Mouse (Mus musculus): ENCODE data around the gene Hsd3b1. TPM values are rescaled to one million over a fixed set of nuclear protein-coding genes. Genes with fewer than 3 reads are reported as not detected.

Hsd3b1 gene
- not detected for total RNA-seq (2023)

DNA sequence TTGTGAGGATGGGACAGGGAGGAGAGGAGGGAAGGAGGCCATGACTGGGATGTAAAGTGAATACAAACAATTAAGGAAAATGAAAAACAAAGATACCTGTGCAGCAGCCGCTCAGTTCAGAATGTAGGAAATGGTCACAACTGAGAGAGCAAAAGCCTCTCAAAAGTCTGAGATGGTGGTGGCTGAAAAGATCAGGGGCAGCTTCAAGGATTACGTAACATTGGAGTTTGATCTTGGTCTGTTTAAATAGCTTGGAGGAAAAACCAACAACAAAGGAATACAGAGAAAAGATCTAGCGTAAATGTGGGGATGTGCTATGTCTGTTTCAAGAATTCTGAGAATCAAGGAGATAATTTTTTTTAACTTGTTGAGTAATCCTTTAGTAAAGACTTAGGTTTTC lies at the start of gene Hsd3b1:
Hsd3b1 (minus strand) TSS at position 219 of the 400 bp plus-strand sequence.

DNA sequence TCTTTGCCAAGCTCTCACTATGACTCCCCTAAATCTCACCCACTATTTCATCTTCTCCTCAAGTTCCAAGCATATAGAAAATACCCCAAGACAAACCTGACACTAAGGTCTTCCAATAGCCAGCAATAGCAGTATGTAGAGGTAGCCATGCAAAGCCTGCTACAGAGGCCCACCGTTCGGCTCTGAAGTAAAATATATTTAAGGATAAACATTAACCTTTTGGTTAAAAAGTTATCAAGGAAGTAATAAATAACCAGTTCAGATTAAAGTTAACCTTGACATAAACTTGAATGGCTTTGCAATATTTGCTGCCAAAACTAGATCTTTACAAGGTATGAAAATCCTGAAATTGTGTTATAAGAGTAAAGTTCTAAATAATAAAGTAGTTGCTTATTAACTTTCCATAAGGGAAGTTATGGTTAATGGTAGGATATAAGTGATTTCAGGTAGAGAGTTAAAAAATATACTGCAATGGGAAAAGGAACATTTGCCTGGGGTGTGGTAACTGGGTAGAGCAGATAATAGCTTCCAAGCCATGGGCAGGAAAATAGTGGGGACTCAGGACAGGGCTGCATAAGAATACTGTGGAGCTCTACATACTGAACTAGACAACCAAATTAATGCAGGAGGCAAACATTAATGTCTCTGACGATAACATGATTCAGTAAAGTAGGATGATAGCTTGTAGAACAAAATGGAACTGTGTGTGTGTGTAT lies 33.6 kb upstream of the Hsd3b1 start, which contains the start of gene Hao2:
Hao2 (minus strand) TSS at position 183 of the 716 bp plus-strand sequence.

DNA sequence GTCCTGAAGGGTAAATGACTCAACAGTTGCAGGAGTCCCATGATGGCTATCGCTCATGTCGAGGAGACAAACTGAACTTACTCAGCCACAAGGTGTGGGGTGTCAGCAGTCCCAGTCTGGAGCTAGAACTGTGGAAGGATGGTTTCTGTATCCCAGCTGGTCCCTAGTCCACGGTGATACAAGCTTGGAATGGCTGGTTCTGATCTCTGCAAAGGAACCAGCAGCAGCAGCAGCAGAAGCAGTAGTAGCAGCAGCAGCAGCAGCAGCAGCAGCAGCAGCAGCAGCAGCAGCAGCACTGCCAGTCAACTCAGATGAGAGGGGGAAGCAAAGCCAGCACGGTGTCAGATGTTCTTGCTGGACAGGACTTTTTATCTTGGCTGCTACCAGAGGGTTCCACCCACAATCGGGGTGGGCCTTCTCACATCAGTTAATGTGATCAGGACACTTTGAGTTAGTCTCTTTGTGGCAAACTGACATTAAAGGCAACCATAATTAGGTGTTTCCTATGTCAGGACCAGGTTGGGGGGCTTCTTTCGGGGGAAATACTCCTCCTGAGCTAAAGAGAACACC lies 45.4 kb downstream of the Hsd3b1 start, which contains the start of gene Hsd3b6:
Hsd3b6 (minus strand) TSS at position 343 of the 570 bp plus-strand sequence.

Other genes with a start within 250 kb of the Hsd3b1 start
- not detected for gene Hsd3b5, start 229.5 kb downstream of the Hsd3b1 start, total RNA-seq (2023)
- under 1 TPM in 1 of 2 experiments, not detected in 1; 0.31 TPM for gene Hsd3b2, start 135.3 kb downstream of the Hsd3b1 start, total RNA-seq (2023)
- gene Hsd3b3, start 96.7 kb downstream of the Hsd3b1 start, total RNA-seq (2023), result not detected
- gene Hsd3b6, start 45.4 kb downstream of the Hsd3b1 start, total RNA-seq (2023), result not detected
- not detected for gene Hao2, start 33.4 kb upstream of the Hsd3b1 start, total RNA-seq (2023)

All from neutrophil, adult 59 days (primary cell).